Mouse (Mus musculus): ENCODE results near the gene Cpeb4.

- TF ChIP-seq POLR2A (IDR thresholded peaks at IDR 0.05; ENCODE audit: borderline replicate concordance, insufficient read depth, low read length) (no peak), CTCF (IDR thresholded peaks at IDR 0.05; ENCODE audit: borderline replicate concordance, insufficient read depth, low read depth, low read length) (no peak)
These were observed 21.6 kb downstream of the Cpeb4 start for GRCm38 (mm10) chr11:31893639-31894038.
